Mouse (Mus musculus) adrenal gland, adult 18-20 months (tissue): ENCODE measurements around the gene Rad51b. TPM values are rescaled to one million over a fixed set of nuclear protein-coding genes. Genes with fewer than 3 reads are reported as not detected.

Experiments used
- DNase-seq, 2 experiments: peaks; one replicate each; pipeline ENCODE4 v3.0.0; 2021 to 2022; ENCODE audit warnings: low spot score in 2 of 2
- total RNA-seq, 2 experiments: library from RNA; stranded (reverse); gene quantifications; 1 replicate in 1 of 2; 2 replicates in 1 of 2; pipeline ENCODE4 v1.2.3; 2021

The Rad51b gene
- total RNA-seq, 2 experiments from 2014 or later: 0.26 to 0.46 TPM

DNA sequence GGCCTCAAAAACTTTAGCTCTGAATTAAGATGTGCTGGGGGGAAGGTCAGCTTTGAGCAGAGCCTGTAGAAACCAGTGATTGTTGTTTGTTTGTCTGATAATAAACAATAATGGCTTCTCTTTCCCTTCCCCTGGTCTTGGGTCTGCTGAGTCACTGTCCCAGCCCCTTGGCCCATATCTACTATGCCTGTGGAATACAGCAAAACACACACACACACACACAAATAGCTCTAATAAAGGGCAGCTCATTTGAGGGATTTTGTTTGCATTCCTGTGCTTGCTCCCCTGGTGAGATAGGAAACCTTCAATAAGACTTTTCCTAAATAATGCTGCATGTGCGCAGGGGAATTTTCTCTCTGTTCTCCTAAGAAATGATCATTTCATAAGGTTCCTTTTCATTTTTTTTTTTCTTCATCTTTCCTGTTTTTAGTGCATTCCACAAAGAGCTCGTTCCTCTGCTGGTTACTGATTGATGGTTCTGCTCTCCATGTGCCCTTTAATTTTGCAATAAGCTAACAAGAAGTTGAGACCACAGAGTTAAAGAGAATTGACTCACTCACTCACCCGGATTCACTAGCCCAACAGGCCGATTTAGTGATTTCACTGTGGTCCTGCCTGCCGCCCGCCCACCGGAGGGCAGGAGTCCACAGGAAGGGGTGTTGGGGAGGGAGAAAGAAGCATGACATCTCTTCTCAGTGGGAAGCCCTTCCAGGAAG, 344.6 kb downstream of the Rad51b start:
- peak in 1 of 2 experiments; percentile 44 for DNase-seq

DNA sequence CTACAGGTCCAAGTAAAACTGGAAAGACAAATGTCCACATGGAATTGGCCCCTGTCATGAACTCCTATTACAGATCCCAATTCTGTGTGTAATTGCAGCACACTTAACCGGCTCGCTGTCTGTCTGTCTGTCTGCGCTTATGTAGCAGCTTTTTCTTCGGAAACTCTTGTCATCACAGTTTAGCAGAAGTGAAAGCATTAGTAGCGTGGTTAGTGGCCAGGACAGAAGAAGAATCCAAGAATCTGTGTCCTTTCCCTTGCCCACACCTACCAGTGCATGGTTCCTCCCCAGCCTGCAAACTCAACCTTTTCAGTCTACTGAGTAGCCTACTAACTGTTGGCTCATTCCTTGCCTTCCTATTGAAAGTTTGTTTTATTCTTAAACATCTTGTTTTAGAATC, 345.6 kb downstream of the Rad51b start:
- DNase-seq: no peak

DNA sequence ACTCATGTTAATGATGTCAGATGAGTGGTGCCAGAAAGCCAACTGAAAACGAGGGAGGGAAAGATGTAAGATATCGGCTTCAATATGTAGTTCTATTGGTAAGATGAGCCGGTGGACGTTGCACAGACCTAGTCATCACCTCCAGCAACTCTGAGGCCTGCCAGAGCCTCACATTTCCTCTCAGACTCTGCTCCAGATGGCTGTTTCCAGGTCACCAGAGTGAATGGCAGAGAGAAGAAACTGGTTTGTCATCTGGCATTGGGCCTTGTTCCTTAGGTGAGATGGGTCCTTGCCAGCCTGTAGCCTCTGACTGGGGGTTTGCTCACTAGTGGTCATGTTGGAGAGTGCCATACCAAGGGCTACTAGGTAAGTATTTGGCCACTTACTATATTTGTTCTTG, 348.6 kb downstream of the Rad51b start:
- DNase-seq: no peak

DNA sequence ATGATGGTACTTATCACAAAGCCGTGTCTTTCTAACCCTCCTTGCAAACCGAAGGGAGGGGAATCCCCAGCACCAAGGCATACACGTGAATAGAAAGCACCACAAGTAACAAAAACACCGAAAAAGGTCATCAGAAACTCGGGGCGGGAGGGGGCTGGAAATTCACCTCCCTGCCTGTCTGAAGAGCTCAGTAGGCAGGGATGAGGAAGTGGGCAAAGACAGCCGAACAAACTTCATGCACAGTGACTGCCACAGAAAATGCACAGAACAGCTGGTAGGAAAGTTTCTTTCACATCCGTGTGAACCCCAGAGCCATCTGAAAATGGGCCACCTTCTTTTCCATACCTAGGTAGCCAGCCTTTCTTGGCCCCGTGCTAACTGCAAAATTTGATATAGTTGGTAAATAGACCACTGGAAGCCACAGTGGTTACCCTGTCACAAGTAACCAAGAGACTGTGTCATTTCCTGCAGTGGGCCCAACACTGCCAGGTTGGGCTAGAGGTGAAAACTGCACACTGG, 349.6 kb downstream of the Rad51b start:
- DNase-seq: no peak

DNA sequence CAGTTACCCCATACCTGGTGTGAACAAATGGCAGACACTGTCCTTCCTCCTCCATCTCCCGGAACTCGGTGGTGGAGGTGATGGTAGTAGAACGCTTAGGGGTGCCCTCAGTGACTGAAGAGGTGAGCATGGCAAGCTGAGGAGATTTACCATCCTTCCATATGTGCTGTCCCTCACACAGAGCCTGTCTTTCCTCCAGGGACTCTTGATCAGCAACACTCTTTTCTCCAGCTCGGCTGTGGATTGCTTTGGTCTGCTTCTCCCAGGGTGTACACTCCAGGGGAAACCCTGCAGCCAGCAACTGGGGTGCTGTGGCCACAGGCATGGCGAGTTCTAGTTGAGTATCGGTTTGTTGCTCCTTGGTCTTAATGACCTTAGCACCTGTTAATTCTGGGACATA, 350.3 kb downstream of the Rad51b start:
- no peak for DNase-seq

DNA sequence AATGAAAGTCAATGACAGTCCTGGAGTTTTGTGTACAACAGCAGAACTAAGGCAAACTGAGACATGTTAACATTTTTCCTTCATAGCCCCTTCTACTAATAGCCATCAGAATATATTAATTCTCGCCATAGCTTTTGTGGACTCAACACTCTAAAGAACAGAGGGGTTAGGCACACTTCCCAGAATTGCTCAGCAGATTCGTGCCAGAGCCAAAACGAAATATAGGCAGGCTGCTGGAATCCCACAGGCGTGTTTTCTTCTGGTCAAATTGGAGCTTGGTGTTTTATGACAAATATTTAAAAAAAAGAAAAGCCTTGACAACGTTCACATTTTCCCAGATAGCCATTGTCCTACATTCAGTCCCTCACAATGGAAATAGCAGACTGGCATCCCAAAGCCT, 350.9 kb downstream of the Rad51b start:
- DNase-seq: no peak

DNA sequence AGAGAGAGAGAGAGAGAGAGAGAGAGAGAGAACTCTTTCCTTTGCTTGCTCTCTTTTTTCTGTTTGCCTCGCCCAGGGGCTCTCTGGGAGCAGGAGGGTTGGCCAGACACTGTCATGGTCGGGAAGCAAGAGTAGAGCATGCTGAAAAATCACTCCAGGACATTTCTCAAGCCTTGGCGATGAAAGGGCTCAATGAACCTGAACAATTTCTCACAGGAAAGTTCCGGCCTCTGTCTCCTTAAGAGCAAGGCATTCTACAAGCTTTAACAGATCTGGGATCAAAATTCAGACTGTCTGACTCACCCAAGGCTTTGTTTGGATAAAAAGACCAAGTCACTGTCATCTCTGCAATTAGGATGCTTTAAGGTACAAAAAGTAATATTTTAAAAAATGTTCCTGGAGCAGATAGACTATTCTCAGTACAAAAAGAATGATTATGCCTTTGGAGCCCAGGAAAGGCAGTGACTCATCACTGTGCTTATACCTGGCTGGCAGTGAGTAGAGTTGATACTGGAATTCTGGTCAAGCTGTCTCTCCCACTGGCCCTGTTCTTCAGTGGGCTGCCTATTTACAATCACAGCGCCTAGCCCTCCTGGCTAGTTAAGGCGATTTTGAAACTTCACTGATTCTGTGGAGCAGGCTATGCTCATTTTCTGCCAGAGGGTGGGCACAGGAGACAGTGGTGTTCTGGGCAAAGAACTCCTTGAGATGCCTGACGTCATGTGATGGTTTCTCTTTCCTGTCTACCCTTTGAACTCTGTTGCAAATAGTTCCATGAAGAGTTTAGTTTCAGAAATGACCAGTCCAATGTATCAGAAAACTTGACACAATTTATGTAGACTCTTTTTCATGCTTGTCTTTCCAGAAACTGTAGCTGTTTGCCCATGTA, 352.0 kb downstream of the Rad51b start:
- no peak for DNase-seq

DNA sequence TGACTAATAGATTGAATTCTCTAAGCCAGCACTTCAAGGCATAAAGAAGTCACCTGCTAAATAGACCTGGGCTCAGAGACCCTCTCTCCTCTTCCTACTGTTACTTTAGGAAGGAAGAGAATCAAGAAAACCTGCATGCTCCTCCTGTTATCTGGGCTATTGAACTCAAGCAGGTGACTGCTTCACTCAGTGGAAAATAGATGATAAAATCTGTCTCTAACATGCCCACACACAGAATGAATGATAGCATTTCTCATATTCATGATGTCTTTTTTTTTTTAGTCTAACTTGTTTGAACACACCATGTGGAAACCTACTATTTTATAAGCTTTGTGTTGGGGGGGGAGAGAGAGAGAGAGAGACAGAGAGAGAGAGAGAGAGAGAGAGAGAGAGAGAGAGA, 352.7 kb downstream of the Rad51b start:
- no peak for DNase-seq

DNA sequence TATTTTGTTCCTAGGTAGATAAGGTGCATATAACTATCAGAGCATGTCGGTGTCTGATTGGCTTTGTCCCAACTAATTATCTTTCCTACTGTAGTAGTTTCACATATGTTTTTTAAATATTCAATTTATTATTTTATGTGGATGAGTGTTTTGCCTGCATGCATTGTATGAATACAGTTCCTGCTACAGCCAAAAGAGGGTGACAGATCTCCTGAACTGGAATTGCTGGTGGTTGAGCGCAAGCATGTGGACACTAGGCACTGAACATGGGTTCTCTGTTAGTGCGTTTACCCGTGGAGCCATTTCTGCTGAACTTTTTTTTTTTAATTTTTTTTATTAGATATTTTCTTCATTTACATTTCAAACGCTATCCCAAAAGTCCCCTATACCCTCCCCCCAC, 358.1 kb downstream of the Rad51b start:
- DNase-seq: no peak

DNA sequence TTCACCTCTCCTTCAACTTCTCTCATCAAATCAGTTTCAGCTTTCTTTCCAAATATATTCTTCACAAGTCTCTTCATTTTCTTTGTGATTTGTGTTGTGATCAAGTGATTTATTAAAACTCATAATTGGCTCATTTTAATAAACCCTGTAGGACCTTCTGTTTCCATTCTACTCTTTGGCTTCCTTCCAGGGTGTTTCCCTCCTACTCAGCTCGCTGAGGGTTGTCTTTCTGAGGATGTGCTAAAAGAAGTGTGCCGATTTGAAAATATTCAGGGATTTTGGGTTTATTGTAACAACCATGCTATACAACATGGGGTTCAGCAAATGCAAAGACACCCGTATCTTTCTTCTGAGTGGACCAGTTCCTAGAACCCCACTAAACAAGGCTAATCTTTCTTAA, 361.8 kb downstream of the Rad51b start:
- DNase-seq: no peak

DNA sequence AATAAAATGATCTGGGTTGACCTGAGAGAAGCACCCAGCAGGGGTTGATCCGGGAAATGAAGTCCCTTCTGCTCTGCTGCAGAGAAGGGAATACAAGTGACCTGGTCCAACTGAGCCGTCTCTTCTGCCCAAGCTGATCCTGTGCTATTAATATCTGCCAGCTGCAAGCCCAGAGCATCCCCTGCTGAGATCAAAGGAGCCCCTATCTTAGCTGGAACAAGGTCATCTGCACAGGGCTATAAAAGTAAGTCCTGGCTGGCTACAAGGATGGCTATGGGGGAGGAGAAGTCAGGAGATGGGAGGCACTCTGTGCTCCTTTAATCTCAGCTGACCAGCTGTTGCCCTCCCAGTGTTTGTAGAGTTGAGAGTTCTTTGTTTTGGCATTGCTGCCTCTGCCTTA, 364.2 kb downstream of the Rad51b start:
- no peak for DNase-seq

DNA sequence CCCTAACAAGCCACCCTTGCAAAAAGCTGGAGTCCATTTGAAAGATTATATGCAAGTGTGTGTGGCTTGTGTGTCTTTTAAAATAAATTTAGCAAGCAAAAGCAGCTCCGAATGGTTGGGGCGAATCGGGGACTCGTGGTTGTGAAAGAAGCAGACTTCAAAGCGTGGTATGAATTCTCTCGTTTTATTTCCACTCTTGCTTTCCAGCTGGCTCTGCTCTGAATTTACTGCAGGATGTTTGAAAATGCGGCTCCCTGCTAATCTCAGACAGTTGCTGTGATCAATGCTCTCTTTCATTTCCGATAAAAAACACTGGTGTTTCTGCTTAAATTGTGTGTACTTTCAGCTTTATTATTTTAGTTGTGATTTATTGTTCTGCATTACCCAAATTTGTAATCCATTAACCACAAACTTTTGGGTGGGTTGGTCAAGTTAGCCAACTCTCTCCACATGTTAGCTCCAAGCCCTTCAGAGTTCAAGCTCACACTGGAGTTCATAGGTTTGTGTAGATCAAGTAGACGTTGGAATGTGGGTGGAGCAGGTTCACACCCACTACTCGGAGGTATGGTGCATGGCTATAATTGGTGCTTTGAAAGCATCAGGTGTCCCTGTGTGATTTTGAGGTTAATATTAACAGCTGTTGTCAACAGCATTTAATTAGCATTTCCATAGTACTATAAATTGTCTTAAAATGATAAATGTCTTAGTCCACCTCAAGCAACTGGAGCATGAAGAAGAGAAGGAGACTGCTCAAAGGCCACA, 366.2 kb downstream of the Rad51b start:
- no peak for DNase-seq

DNA sequence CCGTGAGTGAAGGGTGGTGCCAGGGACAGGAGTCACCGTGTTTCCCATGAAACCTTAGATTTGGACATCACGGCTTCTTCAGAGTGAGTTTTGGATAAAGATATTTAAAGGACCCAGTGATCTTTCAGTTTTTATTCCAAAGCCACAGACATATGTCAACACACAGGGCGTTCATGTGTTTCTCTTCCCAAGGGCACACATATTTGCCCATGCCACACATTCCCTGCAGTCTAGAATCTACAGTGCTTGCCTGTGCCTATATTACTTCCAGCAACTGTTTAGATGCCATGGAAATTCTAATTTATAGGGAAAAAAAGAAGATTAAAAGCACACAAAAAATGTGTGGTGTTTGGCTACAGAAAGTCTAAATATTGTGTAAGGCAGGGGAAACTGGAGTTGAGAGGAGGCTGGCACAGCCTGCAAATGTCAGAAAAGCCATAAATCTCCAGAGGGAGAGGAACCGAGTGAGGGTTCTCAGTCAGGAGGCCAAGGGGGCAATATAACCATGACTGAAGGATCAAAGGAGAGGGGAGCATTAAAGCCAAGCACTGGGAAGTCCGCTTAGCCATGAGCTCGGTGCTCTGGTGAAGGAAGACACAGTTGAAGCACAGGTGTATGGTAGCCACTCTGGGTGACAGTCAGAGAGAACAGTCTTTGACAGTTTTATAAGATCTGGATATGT, 367.0 kb downstream of the Rad51b start:
- no peak for DNase-seq

DNA sequence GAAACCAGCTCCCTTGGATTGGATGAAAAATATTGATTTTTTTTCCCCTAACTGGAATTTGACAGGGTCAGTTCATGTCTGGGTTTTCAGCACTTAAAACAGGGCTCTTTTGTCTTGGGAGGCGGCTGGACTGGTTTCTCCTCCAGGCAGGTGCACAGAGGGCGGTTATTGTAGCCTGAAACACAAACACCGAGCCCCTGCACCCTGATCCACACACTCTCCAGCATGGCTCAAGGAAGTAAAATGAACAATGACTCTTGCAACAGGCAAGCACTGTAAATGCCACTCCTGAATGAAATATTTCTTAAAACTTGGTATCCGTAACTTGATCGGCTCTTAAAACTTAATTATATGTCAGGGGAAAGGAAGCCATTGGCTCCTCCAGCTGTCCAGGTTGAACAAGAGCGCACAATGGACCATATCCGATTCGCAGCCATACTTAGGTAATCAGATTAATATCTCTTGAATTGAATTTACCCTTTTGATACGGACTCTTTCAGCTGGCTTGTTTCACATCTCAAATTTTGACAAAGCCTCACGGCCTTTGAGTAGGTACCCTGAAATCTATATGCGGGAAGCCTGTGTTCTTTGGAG, 377.9 kb downstream of the Rad51b start:
- DNase-seq: no peak

DNA sequence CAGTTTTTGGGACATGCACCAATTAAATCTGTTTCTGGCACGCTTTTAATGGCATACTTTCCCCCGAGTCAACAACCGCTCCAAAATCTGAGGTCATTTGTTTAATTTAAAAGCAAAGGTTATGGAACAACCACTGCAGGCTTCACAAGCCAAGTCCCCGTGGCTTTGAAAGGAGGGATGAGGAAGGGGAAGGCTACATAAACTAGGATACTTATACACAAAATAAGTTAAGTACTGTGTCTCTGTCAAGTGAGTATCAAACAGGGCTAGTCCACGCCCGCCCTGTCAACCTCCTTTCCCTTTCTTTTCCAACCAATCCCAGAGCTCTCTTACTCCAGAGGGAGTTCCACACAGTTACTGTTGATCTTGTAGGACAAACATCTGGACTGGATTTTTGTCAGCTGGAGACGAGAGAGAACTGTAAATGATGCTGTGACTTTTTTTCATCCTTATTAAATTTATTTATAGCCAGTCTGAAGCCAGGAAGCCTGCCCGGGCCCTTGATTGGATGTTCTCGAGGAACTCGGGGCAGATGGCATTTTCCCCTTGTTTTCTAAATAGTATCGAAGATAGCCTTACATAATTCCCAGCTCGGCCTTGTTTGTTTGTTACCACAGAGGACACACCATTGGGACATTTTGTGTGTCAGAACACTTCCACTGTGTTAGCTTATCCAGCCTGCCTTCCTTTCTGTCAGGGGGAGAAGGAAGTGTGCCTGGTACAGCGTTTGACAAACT, 378.5 kb downstream of the Rad51b start:
- no peak for DNase-seq

DNA sequence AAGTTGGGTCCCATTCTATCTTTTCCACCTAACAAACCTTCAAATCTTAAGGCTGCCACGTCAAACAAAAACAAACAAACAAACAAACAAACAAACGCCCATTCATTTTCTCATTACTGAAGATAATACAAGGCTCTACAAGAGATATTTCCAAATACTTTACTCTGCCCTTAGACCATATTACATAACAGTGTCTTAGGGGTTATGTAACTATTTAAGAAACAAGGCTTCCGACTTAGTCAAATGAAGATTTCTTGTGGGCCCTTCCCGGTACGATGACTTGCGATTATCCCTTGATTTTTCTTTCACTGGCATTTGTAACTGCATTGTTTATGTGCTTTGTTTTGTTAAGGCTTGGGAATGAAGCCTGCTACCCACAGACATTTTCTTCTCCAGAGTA, 379.2 kb downstream of the Rad51b start:
- DNase-seq: no peak

DNA sequence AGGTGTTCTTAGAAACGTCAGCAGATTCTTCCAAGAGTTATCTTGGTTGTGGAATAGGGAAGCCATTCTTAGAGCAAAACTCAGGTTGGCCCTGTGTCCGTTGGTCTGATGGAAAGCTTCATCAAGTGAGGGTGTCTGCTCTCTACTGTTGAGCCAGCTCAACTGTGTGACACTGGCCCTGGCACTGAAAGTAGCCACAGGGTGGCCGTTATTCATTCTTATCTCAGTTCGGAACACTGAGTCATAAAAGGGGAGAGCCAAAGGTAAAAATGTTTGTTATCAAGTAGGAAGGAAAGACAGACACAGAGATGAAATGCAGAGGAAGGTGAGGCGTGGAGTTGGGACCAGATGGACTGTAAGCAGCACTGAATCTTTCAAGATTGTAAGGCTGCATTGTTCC, 379.8 kb downstream of the Rad51b start:
- no peak for DNase-seq

DNA sequence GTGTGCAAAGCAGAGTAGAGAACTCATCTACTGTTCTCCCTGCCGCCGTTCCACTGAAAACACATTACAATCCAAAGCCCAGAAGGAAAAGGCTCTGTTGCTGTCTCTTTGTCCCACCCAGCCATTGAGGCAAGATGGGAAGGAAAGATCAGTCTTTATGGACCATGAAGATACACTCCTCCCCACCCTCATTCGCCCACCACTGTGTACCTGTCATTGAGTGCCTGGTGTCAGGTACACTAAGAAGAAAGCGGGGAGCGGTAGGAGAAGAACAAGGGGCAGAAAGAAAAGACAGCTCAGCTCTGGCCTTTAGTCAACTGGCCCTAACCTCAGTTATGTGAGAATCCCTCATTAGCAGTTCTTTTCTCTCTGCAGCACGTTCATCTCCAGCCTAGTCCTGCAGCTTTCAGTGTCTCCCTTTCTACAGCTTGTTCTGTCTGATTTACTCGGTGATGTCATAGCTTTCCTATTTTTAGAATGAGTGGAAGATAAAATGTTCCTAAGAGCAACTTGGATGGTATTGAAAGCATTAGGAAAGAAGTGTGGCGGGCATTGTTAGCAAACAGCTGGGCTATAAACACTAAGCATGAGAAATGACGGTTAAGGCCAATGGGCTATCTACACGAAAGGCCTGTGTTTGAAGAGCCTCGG, 382.3 kb downstream of the Rad51b start:
- DNase-seq: no peak

DNA sequence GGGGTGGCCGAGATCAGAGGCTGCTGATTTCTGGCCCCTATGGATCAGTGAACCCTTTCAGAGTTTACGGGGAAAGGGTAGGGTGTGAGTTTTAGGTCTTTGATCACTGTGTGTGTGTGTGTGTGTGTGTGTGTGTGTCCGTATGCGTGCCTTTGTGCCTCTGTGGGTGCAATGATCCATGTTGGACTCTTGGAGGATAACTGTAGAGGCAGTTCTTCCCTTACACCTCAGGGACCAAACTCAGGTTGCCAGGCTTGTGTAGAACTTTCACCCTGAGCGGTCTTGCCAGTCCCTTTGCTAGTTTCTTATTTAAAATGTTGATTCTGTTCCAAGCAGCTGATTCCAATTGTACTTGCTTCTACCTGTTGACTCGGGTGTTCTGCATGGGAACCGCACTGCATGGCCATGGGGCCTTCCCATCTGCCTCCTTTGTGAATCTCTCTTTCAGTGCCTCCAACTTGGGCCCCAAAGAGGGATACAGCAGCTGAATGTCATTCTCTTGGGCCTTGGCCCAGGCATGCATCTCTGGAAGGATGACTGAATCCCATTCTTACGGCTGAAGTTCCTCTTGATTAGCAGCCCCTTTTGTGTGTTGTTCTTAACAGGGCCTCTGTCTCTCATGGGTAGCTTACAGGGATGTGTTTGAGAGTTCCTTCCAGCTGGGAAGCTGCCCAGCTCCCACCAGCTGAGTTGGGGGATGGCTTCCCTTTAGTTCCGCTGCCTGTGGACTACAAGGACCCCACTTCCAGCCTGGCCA, 383.0 kb downstream of the Rad51b start:
- no peak for DNase-seq
